Mouse (Mus musculus): ENCODE measurements around the gene Olfr1312.

DNA sequence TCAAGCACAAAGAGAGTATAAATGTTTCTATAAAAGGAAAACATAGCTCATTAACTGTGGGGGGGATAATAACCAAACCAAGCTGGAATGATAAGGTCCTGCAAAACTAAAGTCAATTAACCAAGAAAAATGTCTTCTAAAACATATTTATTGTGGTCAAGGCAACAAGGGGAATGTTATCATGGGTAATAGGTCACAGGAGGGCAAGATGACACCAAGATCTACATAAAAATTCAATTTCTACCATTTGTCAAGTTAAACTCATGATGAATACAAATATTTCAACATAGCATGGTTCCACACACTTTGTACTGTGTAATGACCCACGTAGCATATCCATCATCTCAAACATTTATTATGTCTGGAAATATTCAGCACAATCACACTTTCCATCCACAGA lies 59.9 kb downstream of the Olfr1312 start, which contains the start of gene Olfr1309:
- TF ChIP-seq CTCF (IDR thresholded peaks at IDR 0.05; ENCODE audit: control insufficient read depth, insufficient read depth, insufficient read length) (no peak), CEBPB (IDR thresholded peaks at IDR 0.05; ENCODE audit: low read depth) (no peak), MYOG (IDR thresholded peaks at IDR 0.05; ENCODE audit: control insufficient read depth, extremely low read depth, insufficient read length) (no peak), FOSL1 (IDR thresholded peaks at IDR 0.05; ENCODE audit: insufficient read depth, low read length, poor library complexity, severe bottlenecking) (no peak)
